Mouse (Mus musculus) mouse embryonic stem cell (cell line): ENCODE measurements around the gene Ezr.

Source experiments
- in situ Hi-C, 2 experiments: fragments of 300-500 bp; cut with MboI; formaldehyde crosslinking; loops; 1 replicate in 1 of 2; 3 replicates in 1 of 2; pipeline ENCODE4 v1.14.3; 2019 to 2020; ENCODE audit warnings: low sequenced_read_pairs in 2 of 2, low pct_unique_long_range_greater_than_20kb in 1 of 2, mixed read lengths in 1 of 2; ENCODE audit not compliant: unreplicated experiment in 1 of 2

Ezr gene

DNA sequence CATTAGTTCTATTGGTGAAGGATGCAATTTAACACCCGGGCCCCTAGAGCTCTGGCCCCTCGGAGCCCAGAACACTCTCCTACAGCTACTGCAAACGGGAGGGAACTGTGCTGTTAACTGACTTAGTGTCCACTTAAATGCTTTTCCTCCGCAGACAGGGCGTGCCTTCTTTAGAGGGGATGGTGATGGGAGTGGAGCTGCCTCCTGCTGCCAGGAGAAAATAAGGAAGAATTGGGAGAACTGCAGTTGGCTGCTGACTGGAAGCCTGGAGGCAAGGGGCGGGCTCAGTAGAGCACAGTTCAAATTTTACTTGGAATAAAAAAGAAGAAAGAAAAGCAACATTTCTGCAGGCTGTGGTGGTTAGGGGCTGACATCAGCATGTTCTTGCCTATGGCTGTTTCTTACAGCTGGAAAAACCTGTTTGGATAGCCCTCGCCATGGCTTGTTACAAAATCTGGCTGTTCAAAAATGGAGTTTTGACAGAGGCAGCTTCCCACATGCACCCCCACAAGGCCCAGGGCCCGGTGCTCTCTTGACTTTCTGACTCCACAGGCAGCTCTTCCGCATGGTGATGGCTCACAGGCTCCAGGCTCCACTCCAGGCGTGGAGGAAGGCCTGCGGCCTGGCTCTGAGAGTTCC is 31.2 kb downstream of the Ezr start:
- in situ Hi-C loops, result no loop called here

DNA sequence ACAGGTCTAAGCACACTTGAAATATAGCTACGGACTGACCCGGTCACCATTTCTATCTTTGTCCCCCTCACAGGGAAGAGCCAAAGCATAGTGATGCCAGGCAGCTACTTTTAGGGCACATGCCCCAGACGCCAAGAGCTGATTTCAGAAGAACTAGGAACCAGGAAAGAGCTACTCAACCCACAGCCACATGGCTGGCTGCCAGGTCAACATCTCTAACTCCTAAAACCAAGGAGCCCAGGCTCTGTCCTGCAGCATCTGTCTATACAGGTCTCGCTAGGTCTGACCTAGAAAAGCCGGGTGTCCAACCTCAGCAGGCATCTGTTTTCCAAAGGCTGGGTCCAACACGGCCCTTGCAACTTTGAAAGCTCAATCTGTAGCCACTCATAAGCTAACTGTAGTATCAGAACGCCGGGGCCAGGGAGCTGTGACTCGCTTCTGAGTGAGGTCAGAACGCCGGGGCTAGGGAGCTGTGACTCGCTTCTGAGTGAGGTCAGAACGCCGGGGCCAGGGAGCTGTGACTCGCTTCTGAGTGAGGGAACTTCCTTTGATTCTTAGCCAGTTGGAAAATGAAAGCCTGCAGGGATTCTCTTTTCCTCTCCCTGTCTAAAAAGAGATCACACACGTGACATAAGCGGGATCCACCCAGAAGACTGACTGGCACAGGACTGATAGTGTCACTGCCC is 33.7 kb downstream of the Ezr start:
- in situ Hi-C loops, result no loop called here

DNA sequence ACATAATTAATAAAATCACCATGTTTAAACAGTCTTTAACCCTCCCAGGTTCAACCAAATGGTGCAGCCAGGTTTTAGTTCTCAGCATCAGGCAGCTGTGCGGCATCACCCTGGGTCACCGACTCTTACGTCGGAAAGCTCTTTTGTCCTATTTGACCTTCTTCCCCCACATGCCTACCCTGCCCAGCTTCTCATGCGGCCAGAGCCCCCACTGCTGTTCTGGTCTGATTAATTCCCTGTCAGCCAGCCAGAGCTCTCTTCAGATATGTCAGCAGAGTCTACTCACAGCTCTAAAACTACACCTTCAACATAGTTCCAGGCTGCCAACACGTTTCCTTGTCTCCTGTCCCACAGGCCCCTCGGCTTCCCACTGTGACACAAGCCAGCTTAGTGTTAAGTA is 35.1 kb downstream of the Ezr start:
- in situ Hi-C loops, result no loop called here

DNA sequence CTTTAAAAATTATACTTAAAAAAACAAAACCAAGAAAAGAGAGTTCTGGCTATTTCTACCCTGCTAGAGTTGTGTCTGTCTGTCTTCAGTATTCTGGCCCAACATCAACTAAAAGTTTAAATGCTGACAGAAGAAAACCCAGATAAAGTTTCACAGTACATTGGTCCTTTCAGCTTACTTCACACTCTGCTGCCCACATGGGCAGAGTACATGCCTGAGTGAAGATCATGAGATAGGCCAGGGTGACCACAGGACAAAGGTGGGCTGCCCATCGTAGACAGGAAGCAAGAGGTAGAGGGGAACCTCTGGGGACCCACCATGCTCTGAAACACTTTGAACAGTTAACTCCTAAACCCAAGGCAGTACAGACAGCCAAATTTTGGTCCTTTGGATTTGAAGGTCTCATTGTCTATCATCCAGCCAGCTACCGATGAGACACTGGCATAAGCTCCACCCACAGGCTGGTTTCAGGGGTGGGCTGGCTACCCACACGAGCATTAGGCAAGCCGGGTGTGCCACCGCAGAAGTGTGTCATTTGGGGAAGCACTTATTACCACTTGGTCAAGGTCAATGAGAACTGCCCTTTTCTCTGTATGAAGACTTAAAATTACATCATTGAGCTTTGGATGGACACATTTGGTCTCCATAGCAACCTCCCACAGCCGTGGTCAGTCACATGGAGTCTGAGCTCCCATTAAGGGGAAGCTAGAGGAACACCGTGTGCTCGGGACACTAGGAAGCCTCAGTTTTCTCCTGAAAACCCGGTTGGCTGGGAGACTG is 35.9 kb downstream of the Ezr start:
- in situ Hi-C loops, result no loop called here

DNA sequence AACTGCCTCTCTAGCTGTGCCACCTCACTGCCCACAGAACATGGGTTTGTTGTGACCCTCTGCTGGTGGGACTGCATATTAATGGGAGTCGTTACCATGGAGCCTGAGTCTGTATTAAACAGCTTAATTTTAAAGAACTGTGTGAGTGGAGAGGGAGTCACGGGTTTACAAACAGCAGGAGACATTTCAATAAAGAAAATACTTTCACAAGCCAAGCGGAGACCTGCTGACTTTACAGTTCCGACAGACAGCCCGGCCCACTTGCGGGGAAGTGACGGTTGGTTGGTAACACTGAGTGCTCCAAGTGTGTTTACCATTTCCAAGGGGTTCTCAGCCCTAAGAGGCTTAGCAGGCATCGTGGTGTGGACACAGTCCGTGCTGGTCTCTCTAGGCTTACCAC is 36.6 kb downstream of the Ezr start:
- in situ Hi-C loops, result no loop called here

DNA sequence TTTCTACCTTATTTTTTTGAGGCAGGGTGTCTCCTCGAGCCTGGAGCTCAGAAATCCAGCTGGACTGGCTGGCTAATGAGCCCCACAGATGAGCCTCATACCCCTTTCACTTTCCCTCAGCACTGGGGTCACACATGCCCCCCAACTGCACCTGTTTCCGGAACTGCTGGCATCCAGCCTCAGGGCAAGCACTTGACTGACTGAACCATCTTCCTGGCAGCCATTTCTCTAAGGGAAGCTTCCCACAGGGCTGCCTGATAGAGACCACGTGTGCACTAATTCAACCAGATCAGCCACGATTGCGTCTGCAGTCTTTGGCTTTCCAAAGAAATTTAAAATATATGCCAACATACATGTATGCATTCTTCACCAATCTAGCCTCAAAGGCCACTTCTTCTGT is 37.1 kb downstream of the Ezr start:
- in situ Hi-C loops, result no loop called here

DNA sequence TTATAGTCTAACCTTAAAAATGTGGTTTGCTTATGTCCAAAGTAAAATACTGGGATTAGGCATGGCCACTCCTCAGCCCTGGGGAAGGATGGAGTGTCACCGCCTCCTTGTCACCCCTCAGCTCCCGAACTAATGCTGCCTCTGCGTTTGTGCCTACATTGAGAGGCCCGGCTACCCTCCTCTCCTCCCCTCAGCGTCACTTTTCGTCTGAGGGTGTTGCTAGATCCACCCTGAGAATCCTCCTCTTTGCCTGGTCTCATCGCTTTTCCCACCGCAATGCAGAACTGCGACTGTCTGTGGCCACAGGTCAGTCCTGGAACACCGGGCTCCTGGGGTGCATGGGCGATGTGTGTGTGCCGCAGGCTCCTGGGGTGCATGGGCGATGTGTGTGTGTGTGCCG is 37.7 kb downstream of the Ezr start:
- in situ Hi-C loops, result no loop called here

DNA sequence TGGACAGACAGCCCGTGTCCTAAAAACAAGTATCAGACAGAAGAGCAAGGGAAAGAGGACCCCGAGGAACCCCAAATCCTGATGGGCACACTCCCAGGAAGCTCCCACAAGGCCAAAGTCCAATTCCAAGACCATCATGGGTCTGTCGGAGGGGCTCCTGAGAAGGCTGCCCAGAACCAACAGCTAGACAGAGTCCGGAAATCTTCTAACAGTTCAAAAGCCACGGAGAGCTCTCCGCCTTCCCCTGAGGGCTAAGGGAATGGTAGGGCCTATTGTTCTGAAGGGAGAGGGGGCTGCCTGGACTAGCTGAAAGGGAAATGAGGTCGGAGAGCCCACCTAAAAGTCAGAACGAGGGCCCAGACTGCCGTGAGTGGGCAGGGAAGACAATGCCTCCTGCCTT is 38.2 kb downstream of the Ezr start:
- in situ Hi-C loops, result no loop called here

DNA sequence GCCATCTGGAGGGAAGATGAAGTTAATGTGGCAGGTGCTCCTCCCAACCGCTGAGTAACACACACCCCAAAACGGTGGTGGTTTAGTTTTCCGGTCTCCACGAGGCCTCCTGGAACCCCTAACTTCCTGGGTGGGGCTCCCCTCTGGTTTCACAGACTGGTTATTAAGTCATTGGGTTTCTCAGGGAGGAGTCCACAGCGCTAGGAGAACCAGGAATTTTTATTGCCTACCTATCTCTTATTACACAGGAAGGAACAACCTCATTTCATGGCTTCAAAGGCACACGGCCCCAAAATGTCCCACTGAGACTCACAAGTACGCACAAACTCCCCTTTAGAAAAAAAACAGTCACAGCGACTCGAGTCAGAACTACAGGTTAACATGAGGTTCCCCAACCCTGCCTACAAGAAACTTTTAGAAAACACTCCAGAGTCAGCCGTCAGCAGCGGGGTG is 38.8 kb downstream of the Ezr start:
- in situ Hi-C loops, result no loop called here

DNA sequence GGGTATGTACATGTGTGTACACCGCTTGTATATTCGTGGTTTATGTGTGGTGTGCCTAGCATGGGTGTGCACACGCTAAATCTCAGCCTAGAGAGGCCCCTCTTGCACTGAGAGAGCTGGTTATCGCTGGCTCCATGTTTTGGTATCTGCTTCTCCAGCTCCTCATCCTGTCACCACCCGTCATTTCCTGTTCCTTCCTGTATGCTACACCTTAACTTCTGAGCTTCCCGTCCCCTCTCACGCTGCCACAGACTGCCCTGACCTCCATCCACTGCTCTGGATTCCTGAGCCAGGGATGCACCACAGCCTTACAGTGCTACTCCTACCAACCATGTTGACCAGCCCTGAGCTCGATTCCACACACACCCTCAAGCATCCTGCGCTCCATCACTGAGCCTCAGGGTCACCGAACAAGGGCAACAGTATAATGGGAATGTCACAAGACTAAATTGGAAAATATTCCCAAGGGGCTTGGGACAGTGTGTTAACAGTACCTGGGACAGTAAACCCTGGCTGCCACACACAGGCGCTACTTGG is 39.5 kb downstream of the Ezr start:
- in situ Hi-C loops, result no loop called here

DNA sequence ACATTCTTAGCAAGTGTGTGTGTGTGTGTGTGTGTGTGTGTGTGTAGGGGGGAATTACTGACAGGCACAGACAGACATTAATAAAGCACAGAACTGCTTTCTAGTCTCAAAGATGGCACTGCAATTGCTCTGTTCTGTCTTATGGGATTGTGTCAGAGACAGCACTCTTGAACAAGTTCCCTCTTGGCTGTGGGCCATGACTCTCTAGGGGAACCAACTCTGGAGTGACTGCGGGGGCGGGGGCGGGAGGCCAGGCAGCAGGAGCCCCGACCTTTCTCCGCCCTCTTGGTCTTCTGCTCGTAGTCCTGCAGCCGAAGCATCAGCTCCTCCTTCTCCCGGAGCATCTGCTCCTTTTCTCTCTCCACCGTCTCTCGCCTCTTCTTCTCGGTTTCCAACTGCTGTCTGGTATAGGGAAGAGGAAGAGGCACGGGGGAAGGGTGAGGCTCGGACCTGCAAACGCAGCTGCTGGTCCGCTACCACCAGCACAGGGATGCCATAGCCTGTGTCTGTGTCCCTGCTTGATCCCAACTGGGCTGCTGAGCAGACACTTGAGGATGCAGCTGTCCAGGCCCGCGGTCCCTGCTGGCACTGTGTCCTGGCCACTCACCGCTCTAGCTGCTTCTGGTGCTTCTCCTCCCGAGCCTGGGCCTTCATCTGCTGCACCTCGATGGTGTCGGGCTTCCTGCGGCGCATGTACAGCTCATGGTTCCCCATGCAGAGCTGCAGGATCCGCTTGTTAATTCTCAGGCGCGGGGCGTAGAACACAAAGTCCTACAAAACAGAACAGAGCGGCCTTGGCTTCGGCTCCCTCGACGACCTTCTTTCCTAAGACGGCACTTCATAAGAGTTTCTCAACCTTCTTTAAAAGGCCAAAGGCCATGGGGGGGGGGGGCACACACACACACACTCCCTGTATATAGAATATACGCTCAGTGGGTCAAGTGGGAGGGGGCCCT is 40.2 kb downstream of the Ezr start:
- in situ Hi-C loops, result no loop called here

DNA sequence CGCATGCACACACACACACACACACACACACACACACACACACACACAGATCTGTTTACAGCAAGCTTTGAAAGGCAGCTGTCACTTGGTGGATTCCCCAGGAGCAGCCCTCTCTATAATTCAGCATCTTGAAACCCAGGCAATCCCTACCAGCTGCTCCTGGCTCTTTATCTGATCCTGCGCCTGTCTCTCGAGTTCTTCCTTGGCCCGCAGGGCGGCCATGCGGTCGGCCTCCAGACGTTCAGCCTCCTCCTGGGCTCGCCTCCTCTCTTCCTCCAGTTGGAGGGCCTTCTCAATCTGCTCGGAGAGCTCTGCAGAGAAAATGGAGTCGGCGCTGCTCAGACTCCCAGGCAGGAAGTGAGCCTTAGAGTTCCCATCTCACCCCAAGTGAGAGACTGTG is 41.3 kb downstream of the Ezr start:
- in situ Hi-C loops, result no loop called here

DNA sequence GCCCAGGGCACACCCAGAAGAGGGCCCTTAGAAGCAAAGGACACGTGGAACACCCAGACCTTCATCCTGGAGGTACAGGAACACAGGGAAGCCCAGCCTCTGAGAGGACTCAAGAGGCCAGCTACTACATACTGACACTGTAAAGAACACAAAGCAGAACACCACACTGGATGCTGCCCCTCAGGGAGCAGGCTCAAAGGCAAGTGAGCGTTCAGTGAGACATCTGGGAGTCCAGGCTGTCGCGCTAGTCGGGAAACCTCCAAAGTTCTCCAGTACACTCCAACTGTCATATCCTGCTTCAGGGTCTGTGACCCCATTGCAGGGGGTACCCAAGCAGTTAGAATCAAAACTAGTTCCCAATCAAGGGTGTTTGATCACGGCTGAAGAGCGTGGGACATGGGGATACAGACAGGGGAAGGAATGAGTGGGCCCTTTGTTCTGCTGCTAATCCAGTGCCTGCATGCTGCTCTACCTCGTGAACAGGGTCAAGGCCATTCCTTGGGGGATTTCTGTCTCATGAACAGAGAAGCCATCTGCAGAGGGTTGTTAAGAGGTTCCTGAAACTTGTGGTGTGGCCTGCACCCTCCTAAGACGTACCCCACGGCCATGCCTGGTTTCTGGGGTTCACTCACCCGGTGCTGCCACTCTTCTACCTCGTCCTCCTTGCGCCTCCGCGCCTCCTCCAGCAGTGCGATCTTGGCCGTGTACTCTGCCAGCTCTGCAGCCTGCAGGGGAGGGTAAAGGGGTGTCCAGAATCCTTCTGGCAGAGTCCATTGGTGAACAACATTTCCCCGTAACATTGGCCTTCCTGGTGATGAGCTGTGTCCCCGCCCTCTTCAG is 42.0 kb downstream of the Ezr start:
- in situ Hi-C loops, result no loop called here

DNA sequence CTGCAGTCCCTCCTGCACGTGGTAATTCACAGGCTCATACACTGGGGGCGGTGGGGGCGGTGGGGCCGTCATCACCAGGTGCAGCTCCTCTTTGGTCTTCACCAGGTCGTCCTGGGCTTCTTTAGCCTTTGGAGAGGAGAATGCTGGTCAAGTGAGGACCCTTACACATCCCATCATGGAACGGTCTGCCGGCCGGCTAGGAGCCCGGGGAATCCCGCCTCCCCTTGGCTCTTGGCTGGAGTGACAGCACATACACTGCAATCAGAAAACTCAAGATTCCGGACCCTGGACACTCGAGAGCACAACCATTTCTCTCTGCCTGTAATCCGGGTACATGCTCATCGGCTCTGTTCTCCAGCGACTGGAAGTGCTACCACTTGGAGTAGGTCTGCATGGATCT is 42.8 kb downstream of the Ezr start:
- in situ Hi-C loops, result no loop called here

DNA sequence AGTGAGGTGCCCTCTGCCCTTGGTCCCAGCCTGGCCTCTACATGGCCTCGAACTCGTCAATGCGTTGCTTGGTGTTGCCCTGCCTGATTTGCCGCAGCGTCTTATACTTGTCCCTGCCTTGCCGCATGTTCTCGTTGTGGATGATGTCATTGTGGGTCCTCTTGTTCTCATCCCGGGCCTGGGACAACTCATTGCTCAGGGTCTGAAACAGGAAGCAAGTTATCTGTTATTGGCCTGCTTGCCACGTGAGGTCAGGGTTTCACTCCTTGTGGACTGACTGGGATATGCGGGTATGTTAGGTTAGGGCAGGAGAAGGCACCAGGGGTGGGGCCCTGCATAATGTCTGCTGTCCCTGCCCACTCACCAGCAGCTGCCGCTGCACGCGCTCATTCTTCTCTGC is 43.3 kb downstream of the Ezr start:
- in situ Hi-C loops, result no loop called here

DNA sequence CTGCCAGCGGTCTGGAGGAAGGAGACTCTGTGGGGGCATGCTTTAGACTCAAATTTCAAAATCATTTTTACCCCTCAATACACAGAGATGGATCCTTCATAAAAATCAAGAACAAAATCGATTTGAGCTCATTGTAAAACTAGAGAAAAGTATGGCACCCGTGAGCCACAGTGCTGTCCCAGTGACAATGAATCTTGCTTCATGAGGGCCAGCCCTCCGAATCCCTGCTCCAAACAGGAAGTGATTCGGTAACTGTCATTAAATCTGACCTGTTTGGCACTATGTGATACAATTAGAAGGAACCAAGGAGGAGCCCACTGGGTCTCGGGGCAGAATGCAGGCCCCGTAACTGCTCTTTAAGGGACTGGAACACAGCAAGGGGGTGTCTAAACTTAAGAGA is 43.7 kb downstream of the Ezr start:
- in situ Hi-C loops, result no loop called here

DNA sequence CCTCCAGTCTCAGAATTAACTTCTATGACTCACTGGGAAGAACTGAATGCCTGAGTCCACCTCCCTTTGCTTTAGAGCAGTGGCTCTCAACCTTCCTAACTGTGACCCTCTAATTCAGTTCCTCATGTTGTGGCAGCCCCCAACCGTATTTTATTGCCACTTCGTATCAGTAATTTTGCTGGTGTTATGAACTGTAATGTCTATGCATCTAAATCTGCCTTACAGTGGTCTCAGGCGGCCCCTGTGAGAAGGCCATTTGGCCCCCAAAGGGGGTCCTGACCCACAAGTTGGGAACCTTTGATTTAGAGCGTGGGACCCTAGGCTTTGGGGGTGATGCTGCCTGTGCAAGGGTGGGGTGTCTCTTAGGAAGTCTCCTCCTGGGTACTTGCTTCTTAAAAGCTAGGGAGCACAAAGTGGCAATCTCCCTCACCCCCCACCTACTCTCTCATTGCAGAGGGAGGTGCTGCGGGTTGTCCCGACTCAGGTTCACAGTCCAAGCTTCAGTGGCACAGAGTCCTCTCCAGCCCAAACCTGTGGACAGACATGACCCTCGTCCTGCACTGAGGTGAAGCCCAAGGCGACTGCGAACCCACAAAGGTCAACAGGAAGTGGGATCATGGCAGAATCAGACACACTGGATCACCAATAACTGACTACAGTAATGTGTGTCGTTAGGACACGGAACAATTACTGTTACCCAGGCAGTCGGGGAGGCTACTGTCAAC is 45.1 kb downstream of the Ezr start:
- in situ Hi-C loops, result no loop called here
